Mouse (Mus musculus): ENCODE results near the gene Hspa12b. TPM values are rescaled to one million over a fixed set of nuclear protein-coding genes. Genes with fewer than 3 reads are reported as not detected.
A peak's percentile ranks its signal among the peaks of the same experiment; 100 is the strongest.

Hspa12b gene
- total RNA-seq, 1 experiment from 2014 or later, result 3.3 TPM

DNA sequence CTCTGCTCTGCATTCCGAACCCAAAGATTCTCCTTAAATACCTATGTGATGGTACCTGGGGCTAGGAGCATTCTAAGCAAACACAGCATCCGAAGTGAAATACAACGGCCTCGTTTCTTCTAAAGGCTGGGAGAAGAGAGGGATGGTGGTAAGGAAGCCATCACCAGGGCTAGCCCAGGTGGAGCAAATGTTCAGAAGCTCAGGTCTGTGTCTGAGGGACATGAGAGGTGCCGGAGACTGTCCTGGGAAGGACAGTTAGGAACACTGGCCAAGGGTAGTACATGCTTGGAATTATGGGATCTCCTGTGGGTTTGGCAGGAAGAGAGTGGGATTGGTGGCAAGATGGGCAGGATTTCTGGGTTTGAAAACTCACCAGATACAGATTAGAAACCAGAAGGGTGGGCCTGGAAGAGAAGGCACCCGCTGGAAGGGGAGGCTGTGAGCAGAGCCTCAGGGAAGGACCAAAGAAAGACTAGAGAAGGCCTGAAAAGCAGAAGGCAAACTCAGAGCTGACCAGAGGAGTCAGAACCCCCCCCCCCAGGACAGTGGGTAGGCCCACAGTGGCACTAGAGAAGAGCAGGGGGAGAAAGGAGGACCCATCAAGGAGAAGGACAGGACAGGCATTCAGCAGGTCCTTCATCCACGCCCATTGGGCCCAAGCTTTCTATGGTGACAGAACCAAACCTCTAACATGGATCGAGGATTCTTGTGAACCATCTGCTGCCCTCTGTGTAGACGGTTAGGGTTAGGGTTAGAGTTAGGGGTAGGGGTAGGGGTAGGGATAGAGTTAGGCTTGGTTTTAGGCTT, 1.7 kb upstream of the Hspa12b start:
- no peak for ATAC-seq (replicated peaks in 1 of 2; ENCODE audit: insufficient read depth in 1 of 2, low FRiP score in 2 of 2, low TSS enrichment in 1 of 2, low read depth in 1 of 2, poor library complexity in 2 of 2, severe bottlenecking in 2 of 2)

DNA sequence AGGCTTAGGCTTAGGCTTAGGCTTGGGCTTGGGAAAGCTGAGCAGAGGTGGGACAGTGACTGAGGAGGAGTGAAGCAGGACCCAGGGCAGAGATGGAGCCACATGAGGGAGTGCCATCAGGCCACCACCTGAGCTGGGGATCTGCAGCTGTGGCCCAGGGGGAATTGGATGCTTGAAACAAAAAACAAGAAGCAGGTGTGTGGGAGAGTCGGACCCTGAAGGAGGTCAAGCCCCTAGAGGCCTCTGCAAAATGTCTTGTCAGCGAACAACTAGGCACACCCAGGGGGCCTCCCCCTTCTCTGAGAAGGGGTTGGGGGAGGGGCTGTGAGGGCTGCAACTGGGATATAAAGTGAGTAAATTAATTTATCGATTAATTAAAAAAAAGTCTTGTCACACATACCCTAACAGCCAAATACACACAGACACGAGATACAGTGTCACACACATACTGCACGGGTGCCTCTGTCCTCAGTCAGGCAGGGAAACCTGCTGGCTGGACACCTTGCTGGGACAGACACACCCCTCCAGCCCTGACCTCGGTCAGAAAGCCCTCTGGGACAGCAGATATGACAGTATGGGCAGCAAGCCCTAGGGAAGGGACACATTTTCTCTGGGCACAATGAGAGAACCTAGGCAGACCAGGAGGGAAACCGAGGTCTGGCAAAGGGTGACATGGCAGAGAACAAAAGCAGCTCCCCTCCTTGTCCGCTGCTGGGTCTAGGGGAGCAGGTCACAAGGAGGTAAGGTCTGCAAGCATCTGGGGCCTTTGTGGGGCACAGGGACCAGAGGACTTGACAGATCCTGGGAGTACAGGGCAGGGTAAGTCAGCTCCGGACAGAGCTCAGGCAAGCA, 890 bp upstream of the Hspa12b start:
- ATAC-seq (replicated peaks in 1 of 2; ENCODE audit: insufficient read depth in 1 of 2, low FRiP score in 2 of 2, low TSS enrichment in 1 of 2, low read depth in 1 of 2, poor library complexity in 2 of 2, severe bottlenecking in 2 of 2), result no peak

DNA sequence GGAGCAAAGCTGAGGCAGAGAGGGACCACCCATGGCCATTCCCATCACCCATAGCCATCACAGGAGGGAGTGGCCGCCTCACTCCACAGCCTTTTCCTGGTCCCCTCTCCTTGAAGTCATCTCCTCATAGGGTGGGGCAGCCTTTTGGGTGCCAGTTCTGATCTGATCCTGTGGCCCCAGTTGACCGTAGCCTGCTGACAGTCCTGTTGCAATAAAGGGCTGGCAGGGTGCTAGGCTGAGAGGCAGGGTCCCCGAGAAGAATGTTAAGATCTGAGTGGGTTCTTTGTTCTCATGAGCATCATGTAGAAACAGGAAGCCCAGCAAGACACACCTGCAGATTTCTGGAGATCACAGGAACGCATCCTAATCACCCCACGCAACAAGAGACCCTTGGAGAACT, 1.1 kb downstream of the Hspa12b start:
- no peak for ATAC-seq (replicated peaks in 1 of 2; ENCODE audit: insufficient read depth in 1 of 2, low FRiP score in 2 of 2, low TSS enrichment in 1 of 2, low read depth in 1 of 2, poor library complexity in 2 of 2, severe bottlenecking in 2 of 2)

DNA sequence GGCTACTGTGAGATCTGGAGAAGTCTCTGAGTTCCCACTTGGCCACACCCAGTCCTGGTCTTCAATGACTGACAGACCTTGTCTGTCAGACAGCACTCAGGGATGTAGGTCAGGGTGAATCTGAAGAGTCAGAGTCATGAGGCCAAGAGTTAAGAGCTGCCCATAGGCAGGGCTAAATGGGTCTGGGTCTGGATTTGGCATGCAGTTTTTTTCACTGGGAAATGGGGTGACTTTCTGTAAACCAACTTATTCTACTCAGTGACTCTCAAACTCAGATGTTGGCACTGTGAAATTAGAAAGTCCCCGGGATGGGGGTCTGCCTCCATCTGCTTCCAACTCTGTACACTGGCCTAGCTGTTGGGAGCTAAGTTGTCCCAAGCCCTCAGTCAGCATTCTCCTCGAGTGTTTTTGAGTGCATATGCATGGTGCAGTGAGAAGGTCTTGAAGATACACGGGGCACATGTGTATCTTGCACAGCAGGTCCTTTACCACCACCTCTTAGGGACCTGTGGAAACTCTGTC, 1.6 kb downstream of the Hspa12b start:
- no peak for ATAC-seq (replicated peaks in 1 of 2; ENCODE audit: insufficient read depth in 1 of 2, low FRiP score in 2 of 2, low TSS enrichment in 1 of 2, low read depth in 1 of 2, poor library complexity in 2 of 2, severe bottlenecking in 2 of 2)

DNA sequence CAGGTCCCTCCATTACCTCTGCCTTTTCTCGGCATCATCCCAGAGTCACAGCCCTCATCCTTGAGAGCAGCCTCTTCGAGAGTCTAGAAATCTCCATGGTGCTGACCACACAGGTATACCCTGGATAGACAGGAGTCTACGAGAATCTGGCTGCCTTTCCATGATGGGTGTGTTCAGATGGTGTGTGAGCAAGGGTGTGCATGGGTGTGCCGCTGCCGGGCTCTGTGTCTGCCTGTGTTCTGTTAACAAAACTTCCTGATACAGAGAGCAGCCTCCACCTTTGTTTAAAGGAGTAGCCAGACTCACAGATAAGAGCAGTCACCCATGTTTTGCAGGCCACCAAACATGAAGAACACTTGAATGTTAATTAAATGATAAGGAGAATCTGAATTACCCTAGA, 2.8 kb downstream of the Hspa12b start:
- no peak for ATAC-seq (replicated peaks in 1 of 2; ENCODE audit: insufficient read depth in 1 of 2, low FRiP score in 2 of 2, low TSS enrichment in 1 of 2, low read depth in 1 of 2, poor library complexity in 2 of 2, severe bottlenecking in 2 of 2)

DNA sequence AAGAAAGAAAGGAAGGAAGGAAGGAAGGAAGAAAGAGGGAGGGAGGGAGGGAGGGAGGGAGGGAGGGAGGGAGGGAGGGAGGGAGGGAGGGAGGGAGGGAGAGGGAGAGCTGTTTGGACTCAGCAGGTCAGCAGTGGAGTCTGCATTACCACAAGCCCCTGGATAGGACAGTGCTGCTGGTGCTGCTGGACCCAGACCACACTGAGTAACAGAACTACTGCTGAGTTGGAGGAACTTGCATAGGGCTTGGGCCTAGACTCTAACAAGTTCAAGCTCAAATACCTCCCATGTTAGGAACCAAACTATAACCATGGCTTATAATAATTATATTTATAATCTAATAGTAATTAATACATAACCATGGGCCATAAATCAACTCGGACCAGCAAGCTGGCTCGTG, 3.8 kb downstream of the Hspa12b start:
- no peak for ATAC-seq (replicated peaks in 1 of 2; ENCODE audit: insufficient read depth in 1 of 2, low FRiP score in 2 of 2, low TSS enrichment in 1 of 2, low read depth in 1 of 2, poor library complexity in 2 of 2, severe bottlenecking in 2 of 2)

DNA sequence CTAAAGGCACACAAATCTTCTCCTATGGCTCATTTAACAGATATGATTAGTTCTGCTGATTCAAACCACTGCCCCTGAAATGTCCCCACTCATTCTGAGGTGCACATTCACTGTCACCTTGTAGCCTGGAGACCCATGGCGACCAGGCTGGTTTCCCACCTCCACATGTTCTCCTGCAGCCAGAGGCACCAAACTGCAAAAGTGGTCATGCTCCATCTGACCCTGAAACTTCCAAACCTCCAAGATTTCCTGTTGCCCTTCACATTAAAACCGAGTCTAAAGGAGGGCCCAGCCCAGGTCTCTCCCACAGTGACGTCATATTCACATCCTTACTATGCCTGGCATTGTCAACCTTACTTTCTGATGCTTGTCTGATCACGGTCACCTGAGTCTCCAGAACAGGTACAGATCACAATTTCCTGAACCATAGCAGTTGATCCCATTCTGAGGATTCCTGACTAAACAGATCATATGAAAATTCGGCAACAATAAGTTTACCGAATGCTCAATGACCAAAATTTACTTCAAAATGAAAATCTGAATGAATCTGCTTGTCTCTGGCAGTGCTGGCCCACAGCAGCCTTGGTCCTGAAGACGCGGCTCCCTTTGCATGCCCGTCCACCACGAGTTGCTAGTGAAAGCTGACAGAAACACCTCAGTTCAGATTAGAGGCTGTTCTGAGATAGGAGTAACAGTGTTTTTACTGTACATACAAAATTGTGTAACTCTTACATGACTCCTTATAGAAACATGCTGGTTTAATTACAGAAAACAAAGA, 5.2 kb downstream of the Hspa12b start:
- ATAC-seq (replicated peaks in 1 of 2; ENCODE audit: insufficient read depth in 1 of 2, low FRiP score in 2 of 2, low TSS enrichment in 1 of 2, low read depth in 1 of 2, poor library complexity in 2 of 2, severe bottlenecking in 2 of 2), result no peak

DNA sequence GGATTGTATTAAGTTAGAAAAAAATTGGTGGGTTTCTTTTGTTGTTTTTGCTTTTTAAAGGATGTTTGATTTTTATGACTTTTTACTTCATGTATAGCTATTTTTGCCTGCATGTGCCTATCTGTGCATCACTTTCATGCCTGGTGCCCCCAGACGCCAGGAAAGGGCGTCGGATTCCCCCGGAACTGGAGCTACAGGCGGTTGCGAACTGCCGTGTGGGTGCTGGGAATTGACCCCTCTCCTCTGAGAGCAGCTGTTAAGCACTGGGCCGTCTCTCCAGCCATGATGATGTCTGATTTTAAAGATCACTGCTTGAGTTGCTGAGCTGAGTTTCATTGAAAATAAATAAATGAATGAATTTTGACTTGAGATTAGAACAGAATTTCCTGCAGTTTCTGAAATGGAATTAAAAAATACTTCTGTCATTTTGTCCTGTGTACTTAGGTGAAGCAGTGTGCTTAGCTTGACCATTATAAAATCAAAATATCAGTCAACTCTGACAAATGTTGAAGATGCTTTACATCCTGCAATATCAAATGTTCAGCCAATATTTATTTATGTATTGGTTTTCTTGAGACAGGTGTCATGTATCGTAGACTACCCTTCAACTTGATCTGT, 6.0 kb downstream of the Hspa12b start, which contains the start of gene Gm11037:
Gene Gm11037, plus strand, starts transcription at position 568 of the 618 bp plus-strand sequence.
- ATAC-seq (replicated peaks in 1 of 2; ENCODE audit: insufficient read depth in 1 of 2, low FRiP score in 2 of 2, low TSS enrichment in 1 of 2, low read depth in 1 of 2, poor library complexity in 2 of 2, severe bottlenecking in 2 of 2), result no peak

DNA sequence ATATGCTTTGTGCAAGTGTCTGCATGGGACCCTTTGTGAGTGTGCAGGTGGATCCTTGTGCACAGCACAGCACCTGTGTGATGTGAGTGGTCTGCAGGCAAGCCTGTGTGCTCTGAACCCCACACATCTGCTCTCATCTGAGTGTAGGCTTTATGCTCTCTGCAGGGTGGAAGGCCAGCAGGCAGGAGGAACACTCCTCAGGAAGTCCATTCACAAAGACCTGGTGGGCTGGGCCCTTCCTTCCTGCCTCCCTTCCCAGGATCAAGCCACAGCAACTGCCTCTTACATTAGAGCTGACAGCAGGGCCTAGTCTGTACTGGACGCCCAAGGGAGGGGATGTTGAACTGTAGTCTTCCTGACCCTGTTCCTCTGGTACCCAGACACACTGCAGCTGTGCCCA, 7.3 kb downstream of the Hspa12b start:
- no peak for ATAC-seq (replicated peaks in 1 of 2; ENCODE audit: insufficient read depth in 1 of 2, low FRiP score in 2 of 2, low TSS enrichment in 1 of 2, low read depth in 1 of 2, poor library complexity in 2 of 2, severe bottlenecking in 2 of 2)

DNA sequence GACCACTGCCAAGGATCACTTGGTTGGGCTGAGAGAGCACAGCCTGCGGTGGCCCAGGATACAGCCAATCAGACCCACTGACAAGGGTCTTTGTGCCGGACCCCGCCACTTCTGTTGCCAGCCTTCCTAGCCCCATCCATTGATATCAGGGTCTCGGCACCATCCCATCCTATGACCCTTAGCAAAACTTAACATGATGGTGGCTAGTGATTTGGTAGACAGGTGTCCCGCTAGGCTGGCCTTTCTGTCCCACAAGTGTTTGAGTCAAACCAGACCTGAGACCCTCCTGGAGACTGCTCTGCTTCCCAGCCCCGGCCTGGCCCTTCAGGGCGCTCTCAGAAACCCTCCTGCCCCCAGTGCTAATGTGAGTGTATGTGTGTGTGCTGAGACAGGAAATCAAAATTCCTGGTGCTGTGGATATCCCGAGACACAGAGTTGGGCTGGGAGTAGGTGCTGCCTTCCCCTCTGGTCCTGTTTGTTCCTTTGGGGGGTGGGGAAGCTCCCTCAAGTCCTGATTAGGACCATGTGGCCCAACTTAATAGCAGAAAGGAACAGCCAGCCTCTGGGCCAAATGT, 7.8 kb downstream of the Hspa12b start:
- ATAC-seq (replicated peaks in 1 of 2; ENCODE audit: insufficient read depth in 1 of 2, low FRiP score in 2 of 2, low TSS enrichment in 1 of 2, low read depth in 1 of 2, poor library complexity in 2 of 2, severe bottlenecking in 2 of 2), result no peak

DNA sequence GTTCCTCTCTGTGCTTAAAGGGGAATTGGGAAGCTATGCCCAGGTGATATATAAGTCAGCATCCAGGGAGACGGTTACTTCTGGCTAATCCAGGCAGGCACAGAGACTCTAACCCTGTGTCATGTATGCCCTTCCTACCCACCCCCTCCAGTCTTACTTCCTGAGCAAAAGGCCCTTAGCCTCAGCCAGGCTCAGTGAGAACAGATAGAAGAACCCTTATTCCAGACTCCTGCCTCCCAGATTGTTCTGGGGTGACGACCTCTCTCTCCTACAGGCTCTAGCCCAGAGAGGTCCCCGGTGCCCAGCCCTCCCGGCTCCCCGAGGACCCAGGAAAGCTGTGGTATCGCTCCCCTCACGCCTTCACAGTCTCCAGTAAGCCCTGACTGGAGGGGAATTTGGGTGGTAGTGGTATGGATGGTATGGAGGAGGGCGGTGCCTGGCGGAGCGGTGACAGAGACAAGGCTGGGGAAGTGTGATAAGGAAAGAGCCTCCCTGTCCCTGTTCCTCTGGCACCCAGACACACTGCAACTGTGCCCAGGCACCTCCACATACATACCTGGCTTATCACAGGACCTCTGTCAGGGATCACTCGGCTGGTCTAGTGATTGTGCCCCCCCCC, 8.6 kb downstream of the Hspa12b start:
- peak; percentile 57 to 62; a peak in 2 of 4 replicates for ATAC-seq (replicated peaks in 1 of 2; ENCODE audit: insufficient read depth in 1 of 2, low FRiP score in 2 of 2, low TSS enrichment in 1 of 2, low read depth in 1 of 2, poor library complexity in 2 of 2, severe bottlenecking in 2 of 2)

DNA sequence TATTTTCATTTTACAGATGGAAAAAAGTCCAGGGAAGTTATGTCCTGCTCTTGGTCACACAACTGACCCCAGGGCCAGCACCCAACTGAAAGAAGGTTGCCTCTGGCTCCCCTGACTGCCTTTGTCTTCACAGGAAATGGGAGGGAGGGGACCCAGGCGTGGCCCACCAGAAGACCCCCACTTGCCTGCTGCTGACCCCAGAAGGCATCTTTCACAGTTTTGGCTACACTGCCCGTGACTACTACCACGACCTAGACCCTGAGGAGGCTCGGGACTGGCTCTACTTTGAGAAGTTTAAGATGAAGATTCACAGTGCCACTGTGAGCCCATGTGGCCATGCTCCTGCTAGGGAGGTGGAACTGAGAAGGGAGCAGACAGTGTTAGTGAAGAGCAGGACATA, 11.2 kb downstream of the Hspa12b start:
- ATAC-seq (replicated peaks in 1 of 2; ENCODE audit: insufficient read depth in 1 of 2, low FRiP score in 2 of 2, low TSS enrichment in 1 of 2, low read depth in 1 of 2, poor library complexity in 2 of 2, severe bottlenecking in 2 of 2), result no peak

DNA sequence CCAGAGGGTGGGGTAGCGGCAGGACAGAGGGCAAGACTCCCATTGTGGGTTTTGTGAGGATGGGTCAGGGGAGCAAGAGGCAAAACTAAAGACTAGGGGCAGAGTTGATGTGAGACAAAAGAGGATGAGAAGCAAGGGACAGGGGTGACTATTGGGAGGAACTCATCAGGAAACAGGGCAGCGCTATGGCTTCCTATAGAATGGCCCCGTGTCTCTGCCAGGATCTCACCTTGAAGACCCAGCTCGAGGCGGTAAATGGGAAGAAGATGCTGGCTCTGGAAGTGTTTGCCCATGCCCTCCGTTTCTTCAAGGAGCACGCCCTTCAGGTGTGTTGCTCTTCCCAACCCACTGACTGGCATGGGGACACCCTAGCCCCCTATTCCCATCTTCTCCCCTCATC, 11.7 kb downstream of the Hspa12b start:
- no peak for ATAC-seq (replicated peaks in 1 of 2; ENCODE audit: insufficient read depth in 1 of 2, low FRiP score in 2 of 2, low TSS enrichment in 1 of 2, low read depth in 1 of 2, poor library complexity in 2 of 2, severe bottlenecking in 2 of 2)

DNA sequence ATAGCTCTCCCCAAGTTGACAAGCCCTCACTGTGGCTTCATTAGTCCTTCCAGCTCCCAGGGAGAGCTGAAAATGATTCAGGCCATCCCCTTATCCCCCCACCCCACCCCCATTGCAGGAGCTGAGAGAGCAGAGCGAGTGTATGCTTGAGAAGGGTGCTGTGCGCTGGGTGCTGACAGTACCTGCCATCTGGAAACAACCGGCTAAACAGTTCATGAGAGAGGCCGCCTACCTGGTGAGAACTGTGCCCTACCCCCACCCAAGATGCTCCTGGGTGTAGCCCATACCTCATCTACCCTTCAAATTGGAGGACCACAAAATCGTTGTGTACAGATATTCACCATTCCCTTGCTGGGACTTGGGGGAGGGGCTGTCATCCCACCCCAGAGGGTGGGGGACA, 12.2 kb downstream of the Hspa12b start:
- ATAC-seq (replicated peaks in 1 of 2; ENCODE audit: insufficient read depth in 1 of 2, low FRiP score in 2 of 2, low TSS enrichment in 1 of 2, low read depth in 1 of 2, poor library complexity in 2 of 2, severe bottlenecking in 2 of 2), result no peak

DNA sequence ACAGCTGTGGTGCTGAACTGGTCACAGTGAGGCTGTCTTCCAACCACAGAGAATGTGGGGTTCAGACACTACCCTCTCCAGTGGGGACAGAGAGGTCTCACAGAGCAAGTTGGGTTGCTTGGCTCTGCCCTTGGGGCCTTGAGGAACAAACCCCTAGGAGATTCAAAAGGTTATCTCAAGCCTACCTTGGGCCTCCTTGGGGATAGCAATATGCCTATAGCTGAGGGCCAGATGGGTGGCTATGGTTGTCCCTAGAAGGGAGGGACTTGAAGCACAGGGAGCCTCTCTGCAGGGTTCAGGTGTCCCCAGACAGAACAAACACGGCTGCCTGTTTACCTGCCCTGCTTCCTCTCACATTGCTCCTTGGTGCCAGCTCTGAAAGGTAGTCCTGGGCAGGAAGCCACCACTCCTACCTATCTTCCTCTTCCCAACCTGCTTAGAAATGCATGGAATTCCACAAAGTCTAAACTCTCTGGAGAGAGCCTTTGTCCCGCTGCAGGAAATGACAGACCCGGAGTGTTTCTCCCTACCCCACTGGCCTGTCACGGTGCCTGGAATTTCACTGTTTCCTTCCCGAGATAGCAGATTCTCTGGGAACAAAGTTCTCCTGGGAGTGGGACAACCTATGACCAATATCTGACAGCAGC, 12.9 kb downstream of the Hspa12b start:
- no peak for ATAC-seq (replicated peaks in 1 of 2; ENCODE audit: insufficient read depth in 1 of 2, low FRiP score in 2 of 2, low TSS enrichment in 1 of 2, low read depth in 1 of 2, poor library complexity in 2 of 2, severe bottlenecking in 2 of 2)

DNA sequence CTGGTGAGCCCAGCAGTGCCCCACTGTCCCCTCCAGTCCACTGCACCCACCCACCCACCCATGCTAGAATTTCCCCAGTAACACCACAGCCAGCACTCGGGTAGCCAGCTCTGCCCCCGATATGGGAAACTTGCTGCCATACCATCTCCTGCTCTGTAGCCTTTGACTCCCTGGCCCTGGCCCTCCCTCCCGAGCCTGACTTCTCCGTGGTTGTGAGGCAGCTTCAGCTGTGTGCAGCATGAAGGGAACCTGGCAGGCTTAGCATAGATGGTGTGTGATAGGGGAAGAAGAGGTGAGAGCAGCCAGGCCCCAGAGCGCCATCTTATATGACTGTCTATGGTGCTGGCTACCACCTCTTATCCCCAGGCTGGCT, 13.4 kb downstream of the Hspa12b start:
- ATAC-seq (replicated peaks in 1 of 2; ENCODE audit: insufficient read depth in 1 of 2, low FRiP score in 2 of 2, low TSS enrichment in 1 of 2, low read depth in 1 of 2, poor library complexity in 2 of 2, severe bottlenecking in 2 of 2), result no peak

Data from hematopoietic stem cell, adult 5-6 weeks (primary cell).